Mouse (Mus musculus) ES-Bruce4 (cell line): ENCODE measurements around the gene 2010003K11Rik.
"Not testable (repeated sequence)": the region's sequence is repeated elsewhere in the genome, so short reads cannot be mapped to it uniquely, and the experiment has no call there.

ENCODE experiments used
- CTCF ChIP-seq: IDR thresholded peaks from one replicate; pipeline ENCODE4 v1.8.1; 2011; ENCODE audit warnings: low read depth, low read length
- EP300 ChIP-seq: IDR thresholded peaks from 2 replicates; pipeline ENCODE4 v1.6.1; 2011; ENCODE audit warnings: low read depth, low read length; ENCODE audit not compliant: insufficient read depth
- POLR2A ChIP-seq: IDR thresholded peaks from one replicate; pipeline ENCODE4 v1.8.1; 2011; ENCODE audit warnings: low read length; ENCODE audit not compliant: insufficient read depth

DNA sequence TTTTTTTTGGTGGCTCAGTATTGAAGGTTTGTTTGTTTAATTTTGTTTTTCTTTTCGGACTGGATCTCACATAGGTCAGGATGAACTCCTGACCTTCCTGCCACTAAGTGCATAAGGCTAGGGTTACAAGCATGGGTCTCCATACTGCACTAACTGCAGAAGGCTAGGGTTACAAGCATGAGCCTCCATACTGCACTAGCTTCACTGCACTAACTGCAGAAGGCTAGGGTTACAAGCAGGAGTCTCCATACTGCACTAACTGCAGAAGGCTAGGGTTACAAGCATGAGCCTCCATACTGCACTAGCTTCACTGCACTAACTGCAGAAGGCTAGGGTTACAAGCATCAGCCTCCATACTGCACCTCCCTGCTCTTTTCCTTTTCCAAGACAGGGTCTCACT, 44.3 kb downstream of the 2010003K11Rik start:
- TF ChIP-seq CTCF, POLR2A, EP300: not testable (repeated sequence)
